Mouse (Mus musculus) erythroblast, embryonic 14.5 days (primary cell): ENCODE measurements around the gene Nr2f2.

Experiments
- GATA1 ChIP-seq: IDR thresholded peaks from 2 replicates; pipeline ENCODE4 v1.6.1; 2012; ENCODE audit warnings: low read length, inconsistent platforms, mixed read lengths
- TAL1 ChIP-seq: IDR thresholded peaks from 3 replicates; pipeline ENCODE4 v1.6.1; 2012; ENCODE audit warnings: low read length, inconsistent platforms, mixed read lengths

GRCm38 (mm10) chr7:70348064-70348976 is 18.2 kb downstream of the Nr2f2 start:
- TF ChIP-seq TAL1 (no peak), GATA1 (no peak)
